Comparison of ENCODE assay signal across 8 mouse cellular contexts in the genomic region with DNA sequence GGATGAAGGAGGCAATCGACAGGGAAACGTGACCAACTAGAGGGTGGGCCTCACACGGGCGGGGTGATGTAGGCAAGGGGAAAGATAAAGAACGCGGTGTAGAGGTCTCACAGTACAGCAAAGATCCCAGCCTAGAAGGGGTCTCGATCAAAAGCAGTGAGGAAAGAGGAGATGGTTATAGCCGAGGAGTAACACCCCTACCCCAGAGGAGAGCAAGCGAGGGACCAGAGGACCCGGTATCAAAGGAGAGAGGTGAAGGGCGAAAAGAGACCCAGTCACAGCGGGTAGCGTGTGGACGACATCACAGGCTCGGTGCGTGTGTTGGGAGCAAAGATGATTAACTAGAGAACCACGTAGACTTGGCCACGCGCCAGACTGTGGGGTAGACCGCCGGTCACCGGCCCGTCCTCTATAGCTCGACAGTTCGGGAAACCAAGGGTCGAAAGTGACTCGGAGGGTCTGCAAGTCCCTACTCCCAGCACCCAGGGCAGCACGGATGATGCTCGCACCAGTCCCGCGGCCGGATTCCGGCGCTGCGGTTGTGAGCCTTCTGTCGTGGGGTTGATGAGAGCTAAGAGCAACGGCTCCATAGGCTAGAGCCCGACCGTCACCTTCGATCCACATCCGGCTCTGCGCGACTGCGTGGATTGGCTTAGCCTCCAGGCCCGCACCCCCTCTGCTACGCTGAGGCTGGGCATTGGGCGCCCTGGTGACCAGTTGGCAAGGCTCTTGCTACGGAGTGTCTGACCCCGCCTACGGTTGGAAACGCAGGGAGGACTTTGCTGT. TPM values are rescaled to one million over a fixed set of nuclear protein-coding genes. Genes with fewer than 3 reads are reported as not detected.
DNase-seq lines count a peak whose midpoint lies in the region; ATAC-seq and TF ChIP-seq lines count a peak whose summit lies in the region.

No protein-coding gene starts in this region.

- H3K9ac ChIP-seq in hindbrain, postnatal 0 days (replicated peaks; ENCODE audit: low read length) = peak overlapping the region; percentile 67

- H3K36me3 ChIP-seq in hindbrain, postnatal 0 days (ENCODE audit: insufficient read depth, low read length) = no peaks in the 10 kb centered on the region

- peak; percentile 86 for DNase-seq in ZHBTc4 (ENCODE audit: low read depth, low spot score)
- DNase-seq in embryo, embryonic 10.5 days (ENCODE audit: low spot score) = peak; percentile 87
- peak; percentile 71 for DNase-seq in gastrocnemius, postnatal 10 days
- DNase-seq in hindbrain, postnatal 0 days (ENCODE audit: low spot score) = peak; percentile 95
- DNase-seq in left cerebral cortex, adult 11 months (ENCODE audit: low spot score) = peak; percentile 80
- peak; percentile 74 for DNase-seq in lung, postnatal 25 days (ENCODE audit: low spot score)
- DNase-seq in ovary, postnatal 36 days (ENCODE audit: low spot score) = peak; percentile 83
- peak; percentile 8 to 29 for DNase-seq in thymus, postnatal 36 days

- no peaks in the 10 kb centered on the region; the same call in 1 of the 2 replicates for H3K4me1 ChIP-seq in hindbrain, postnatal 0 days (ENCODE audit: insufficient read depth, low read length)

- no peaks in the 10 kb centered on the region for H3K9me3 ChIP-seq in hindbrain, postnatal 0 days (ENCODE audit: low read length)

- WGBS in hindbrain, postnatal 0 days = 19% methylated on average over 51 of the region's 51 CpGs

- H3K27me3 ChIP-seq in hindbrain, postnatal 0 days (ENCODE audit: insufficient read depth, low read length) = no peaks in the 10 kb centered on the region

- H3K27ac ChIP-seq in hindbrain, postnatal 0 days = peak overlapping the region; percentile 79

- peak overlapping the region; percentile 67 for H3K4me2 ChIP-seq in hindbrain, postnatal 0 days (ENCODE audit: low read depth, low read length)

- TF ChIP-seq CTCF in hindbrain, postnatal 0 days (IDR thresholded peaks at IDR 0.05; ENCODE audit: low read depth) = no peak

- peak overlapping the region; percentile 49 for H3K4me3 ChIP-seq in hindbrain, postnatal 0 days (ENCODE audit: low read length)

- ATAC-seq in hindbrain, postnatal 0 days = peak; percentile 100

RNA-seq across cellular contexts. Expression of a gene that starts 22.2 kb away (rescaled TPM):
- total RNA-seq in gastrocnemius, postnatal 10 days (2021) = not detected
- not detected in 2 replicates for total RNA-seq in hindbrain, postnatal 0 days (2014; rRNA removed)
- not detected in 2 replicates for polyA plus RNA-seq in hindbrain, postnatal 0 days (2015; fragmentation: Nextera tagmentation; extraction: Ambion mirVana)

RNA-seq across cellular contexts. Expression of a gene that starts 22.2 kb away (rescaled TPM):
- total RNA-seq in gastrocnemius, postnatal 10 days (2021) = under 1 TPM in 1 of 2 experiments, not detected in 1; 0.47 TPM
- 1.5 TPM in 1 of 2 replicates, not detected in the other for total RNA-seq in hindbrain, postnatal 0 days (2014; rRNA removed)
- 0.32 and 0.41 TPM in 2 replicates for polyA plus RNA-seq in hindbrain, postnatal 0 days (2015; fragmentation: Nextera tagmentation; extraction: Ambion mirVana)

RNA-seq across cellular contexts. Expression of a gene that starts 26.1 kb away (rescaled TPM):
- under 1 TPM in 1 of 2 experiments, not detected in 1; 0.32 TPM for total RNA-seq in gastrocnemius, postnatal 10 days (2021)
- not detected in 2 replicates for total RNA-seq in hindbrain, postnatal 0 days (2014; rRNA removed)
- polyA plus RNA-seq in hindbrain, postnatal 0 days (2015; fragmentation: Nextera tagmentation; extraction: Ambion mirVana) = not detected in 2 replicates

RNA-seq across cellular contexts. Expression of a gene that starts 54.8 kb away (rescaled TPM):
- under 1 TPM; 0.09 to 0.19 TPM for total RNA-seq in gastrocnemius, postnatal 10 days (2021)
- 0.07 and 1.4 TPM in 2 replicates for total RNA-seq in hindbrain, postnatal 0 days (2014; rRNA removed)
- 1.1 and 1.2 TPM in 2 replicates for polyA plus RNA-seq in hindbrain, postnatal 0 days (2015; fragmentation: Nextera tagmentation; extraction: Ambion mirVana)

Comparison
In these comparisons a context has a peak if more than half of its experiments do, and no peak if none do; other contexts are left out.
1. Peak in every context shown above with its lines: DNase-seq, ATAC-seq, H3K4me3 ChIP-seq and H3K27ac ChIP-seq.
2. DNase-seq: peak in every context shown above with its lines; median percentile 95 in hindbrain, postnatal 0 days; 87 in embryo, embryonic 10.5 days; 86 in ZHBTc4; 83 in ovary, postnatal 36 days; 80 in left cerebral cortex, adult 11 months; 74 in lung, postnatal 25 days; 71 in gastrocnemius, postnatal 10 days; 18 in thymus, postnatal 36 days.